Mouse (Mus musculus) cerebellum, adult 2 months (tissue): ENCODE measurements around the gene Etv6. TPM values are rescaled to one million over a fixed set of nuclear protein-coding genes. Genes with fewer than 3 reads are reported as not detected.

Experiments
- DNase-seq, 2 experiments: peaks; one replicate each; pipeline ENCODE4 v3.0.0; 2021
- H3K27ac ChIP-seq: fragments of 200-500 bp; 2 replicates; pipeline ENCODE4 v1.5.1; 2012; ENCODE audit warnings: low read length, control low read depth, inconsistent platforms; ENCODE audit not compliant: insufficient read depth
- H3K27me3 ChIP-seq: fragments of 200-500 bp; 2 replicates; pipeline ENCODE4 v1.6.1; 2012; ENCODE audit warnings: inconsistent platforms, mild to moderate bottlenecking, low read length, moderate library complexity; ENCODE audit not compliant: control insufficient read depth, insufficient read depth
- H3K4me1 ChIP-seq: fragments of 200-500 bp; 2 replicates; pipeline ENCODE4 v1.6.1; 2011; ENCODE audit warnings: low read length; ENCODE audit not compliant: control insufficient read depth, insufficient read depth
- H3K4me3 ChIP-seq: fragments of 200-500 bp; replicated peaks from 2 replicates; pipeline ENCODE3; 2011; ENCODE audit warnings: mild to moderate bottlenecking, low read depth, low read length, control low read depth; ENCODE audit not compliant: insufficient read depth
- CTCF ChIP-seq: fragments of 200-500 bp; IDR thresholded peaks from 2 replicates; pipeline ENCODE4 v1.5.1; 2011; ENCODE audit warnings: low read depth, mild to moderate bottlenecking, control low read depth, low read length, moderate library complexity, borderline replicate concordance; ENCODE audit not compliant: insufficient read depth
- POLR2A ChIP-seq: fragments of 200-500 bp; IDR thresholded peaks from 2 replicates; pipeline ENCODE4 v1.6.1; 2011; ENCODE audit warnings: low read length, control low read depth, borderline replicate concordance; ENCODE audit not compliant: insufficient read depth
- WGBS: fragments of 180-500 bp; shearing (Covaris S2); methylation state at CpG from one replicate; pipeline ENCODE4 v1.1.7; 2018; 5-methylcytosine and 5-hydroxymethylcytosine counted together
- polyA plus RNA-seq: library from polyadenylated mRNA; depleted of rRNA; stranded (reverse); fragments of >200 nt; gene quantifications from 2 replicates; pipeline ENCODE4 v1.2.3, GENCODE M21; 2012

The Etv6 gene
- polyA plus RNA-seq, 1 experiment: 8.9 TPM

GRCm38 (mm10) chr6:134037960-134038359 is 2.5 kb downstream of the Etv6 start:
- TF ChIP-seq POLR2A: no peak
- TF ChIP-seq CTCF: no peak
- DNase-seq: no peak
- WGBS: 57% methylated on average over 10 of the region's 10 CpGs
- Histone ChIP-seq H3K4me3 (no peak overlapping the region), H3K27me3 (no peaks in the 10 kb centered on the region), H3K4me1 (0 out of 2 replicates have a peak, but pooled peaks cover 6% of the 10 kb centered on the region), H3K27ac (no peak overlapping the region)

- WGBS: 69% methylated on average over 6 of the region's 6 CpGs
- TF ChIP-seq POLR2A: no peak
- TF ChIP-seq CTCF: no peak
- H3K4me1 ChIP-seq: 0 out of 2 replicates have a peak, but pooled peaks cover 6% of the 10 kb centered on the region
Measured at GRCm38 (mm10) chr6:134038881-134039280, 3.4 kb downstream of the Etv6 start.

GRCm38 (mm10) chr6:134039351-134039750 is 3.9 kb downstream of the Etv6 start:
- H3K4me1 ChIP-seq: 0 out of 2 replicates have a peak, but pooled peaks cover 6% of the 10 kb centered on the region
- TF ChIP-seq POLR2A: no peak
- TF ChIP-seq CTCF: no peak
- DNase-seq: no peak
- no peak overlapping the region for H3K27ac ChIP-seq
- 82% methylated on average over 8 of the region's 8 CpGs for WGBS
- H3K4me3 ChIP-seq: no peak overlapping the region
- H3K27me3 ChIP-seq: no peaks in the 10 kb centered on the region

More at GRCm38 (mm10) chr6:134038881-134039280, 3.4 kb downstream of the Etv6 start:
- H3K27me3 ChIP-seq: no peaks in the 10 kb centered on the region
- H3K4me3 ChIP-seq: no peak overlapping the region
- DNase-seq: no peak
- no peak overlapping the region for H3K27ac ChIP-seq

GRCm38 (mm10) chr6:134040312-134040711 is 4.8 kb downstream of the Etv6 start:
- DNase-seq: no peak
- Histone ChIP-seq H3K4me3 (no peak overlapping the region), H3K27ac (no peak overlapping the region), H3K4me1 (0 out of 2 replicates have a peak, but pooled peaks cover 6% of the 10 kb centered on the region), H3K27me3 (no peaks in the 10 kb centered on the region)
- 57% methylated on average over 3 of the region's 3 CpGs for WGBS
- no peak for TF ChIP-seq CTCF
- TF ChIP-seq POLR2A: no peak

- H3K27ac ChIP-seq: no peak overlapping the region
- 0 out of 2 replicates have a peak, but pooled peaks cover 8% of the 10 kb centered on the region for H3K4me1 ChIP-seq
- no peak for DNase-seq
- no peaks in the 10 kb centered on the region for H3K27me3 ChIP-seq
- TF ChIP-seq POLR2A (no peak), CTCF (no peak)
- no peak overlapping the region for H3K4me3 ChIP-seq
- 92% methylated on average over 7 of the region's 7 CpGs for WGBS
Measured at GRCm38 (mm10) chr6:134041286-134041685, 5.8 kb downstream of the Etv6 start.

GRCm38 (mm10) chr6:134041916-134042315 is 6.4 kb downstream of the Etv6 start:
- Histone ChIP-seq H3K27ac (no peak overlapping the region), H3K4me1 (0 out of 2 replicates have a peak, but pooled peaks cover 8% of the 10 kb centered on the region), H3K4me3 (no peak overlapping the region), H3K27me3 (no peaks in the 10 kb centered on the region)
- no peak for DNase-seq
- WGBS: 50% methylated on average over 12 of the region's 12 CpGs
- no peak for TF ChIP-seq CTCF
- no peak for TF ChIP-seq POLR2A

GRCm38 (mm10) chr6:134043545-134043944 is 8.0 kb downstream of the Etv6 start:
- H3K27me3 ChIP-seq: no peaks in the 10 kb centered on the region
- H3K4me1 ChIP-seq: 0 out of 2 replicates have a peak, but pooled peaks cover 8% of the 10 kb centered on the region
- DNase-seq: no peak
- H3K27ac ChIP-seq: no peak overlapping the region
- no peak for TF ChIP-seq POLR2A
- no peak for TF ChIP-seq CTCF
- WGBS: 61% methylated on average over 7 of the region's 7 CpGs
- H3K4me3 ChIP-seq: no peak overlapping the region

- TF ChIP-seq CTCF (no peak), POLR2A (no peak)
- H3K27ac ChIP-seq: no peak overlapping the region
- H3K4me3 ChIP-seq: no peak overlapping the region
- 89% methylated on average over 9 of the region's 9 CpGs for WGBS
- peaks cover 8% of the 10 kb centered on the region; the same call in 1 of the 2 replicates for H3K4me1 ChIP-seq
- DNase-seq: no peak
- H3K27me3 ChIP-seq: no peaks in the 10 kb centered on the region
Measured at GRCm38 (mm10) chr6:134045092-134045868, 9.8 kb downstream of the Etv6 start.
